Mouse (Mus musculus) CH12.LX (cell line): ENCODE measurements at regions not wholly inside any gene's neighbourhood (a gene's known extent, or its start where the extent isn't known, plus 50 kb on each side); places are given as distances from the start of the nearest gene placed in this dataset.

ENCODE experiments used
- DNase-seq: peaks from one replicate; pipeline ENCODE4 v3.0.0-alpha.2; 2013; ENCODE audit errors: extremely low read depth
- H3K27ac ChIP-seq: 2 replicates; pipeline ENCODE4 v1.5.1; 2012; ENCODE audit warnings: low read depth, mild to moderate bottlenecking, control low read depth, moderate library complexity; ENCODE audit not compliant: insufficient read depth
- H3K27me3 ChIP-seq: replicated peaks from 2 replicates; pipeline ENCODE3; 2012; ENCODE audit warnings: inconsistent platforms
- H3K36me3 ChIP-seq, 2 experiments: replicated peaks in 1 of 2; 2 replicates each; pipeline versions ENCODE3 to v1.6.1; 2012; ENCODE audit warnings: inconsistent platforms in 1 of 2, low read length in 1 of 2, mild to moderate bottlenecking in 1 of 2, mixed read lengths in 1 of 2, moderate library complexity in 1 of 2; ENCODE audit not compliant: control insufficient read depth in 1 of 2, insufficient read depth in 1 of 2
- H3K4me1 ChIP-seq, 2 experiments: 2 replicates each; pipeline ENCODE4 v1.6.1; 2012; ENCODE audit warnings: inconsistent platforms in 1 of 2, moderate library complexity in 1 of 2; ENCODE audit not compliant: insufficient read depth in 2 of 2, control insufficient read depth in 1 of 2
- H3K4me2 ChIP-seq: 2 replicates; pipeline ENCODE4 v1.6.1; 2012; ENCODE audit warnings: low read depth, mild to moderate bottlenecking, control low read depth; ENCODE audit not compliant: poor library complexity, insufficient read depth, severe bottlenecking
- H3K4me3 ChIP-seq, 3 experiments: fragments of 150-350 bp in 1 of 3; sonication (generic) in 1 of 3; replicated peaks in 1 of 3; 2 replicates each; pipeline versions ENCODE3 to v1.5.1; 2011 to 2012; ENCODE audit warnings: low read depth in 2 of 3, low read length in 2 of 3, mild to moderate bottlenecking in 2 of 3, moderate library complexity in 2 of 3, control low read depth in 1 of 3, improper control_type of control experiment in 1 of 3, inconsistent platforms in 1 of 3, mixed read lengths in 1 of 3; ENCODE audit not compliant: poor library complexity in 1 of 3
- H3K79me2 ChIP-seq: replicated peaks from 2 replicates; pipeline ENCODE4 v1.6.1; 2012; ENCODE audit warnings: mild to moderate bottlenecking, moderate library complexity; ENCODE audit not compliant: control insufficient read depth, poor library complexity, insufficient read depth, severe bottlenecking; ENCODE audit errors: extremely low read depth
- H3K9ac ChIP-seq: 2 replicates; pipeline ENCODE4 v1.6.1; 2012; ENCODE audit warnings: low read depth, mild to moderate bottlenecking, control low read depth, moderate library complexity; ENCODE audit not compliant: insufficient read depth
- H3K9me3 ChIP-seq: replicated peaks from 2 replicates; pipeline ENCODE3; 2012; ENCODE audit warnings: low read length, inconsistent platforms, mixed read lengths
- BHLHE40 ChIP-seq: IDR thresholded peaks from 2 replicates; pipeline ENCODE4 v1.6.1; 2011; ENCODE audit warnings: mild to moderate bottlenecking, low read depth, low read length, improper control_type of control experiment
- CHD1 ChIP-seq: IDR thresholded peaks from 2 replicates; pipeline ENCODE4 v1.6.1; 2012; ENCODE audit warnings: low read depth, low read length, improper control_type of control experiment, inconsistent platforms
- CTCF ChIP-seq, 2 experiments: IDR thresholded peaks in 1 of 2; conservative IDR thresholded peaks in 1 of 2; 2 replicates each; pipeline ENCODE4 v1.5.1; 2011 to 2012; ENCODE audit warnings: low read depth in 2 of 2, low read length in 2 of 2, improper control_type of control experiment in 1 of 2, inconsistent platforms in 1 of 2, mild to moderate bottlenecking in 1 of 2, moderate library complexity in 1 of 2
- ELF1 ChIP-seq: IDR thresholded peaks from 2 replicates; pipeline ENCODE4 v1.6.1; 2014; ENCODE audit warnings: low read depth, mild to moderate bottlenecking, inconsistent platforms, low read length, improper control_type of control experiment
- ETS1 ChIP-seq: conservative IDR thresholded peaks from 2 replicates; pipeline ENCODE4 v1.6.1; 2012; ENCODE audit warnings: low read depth, mild to moderate bottlenecking, inconsistent platforms, low read length, improper control_type of control experiment, moderate library complexity
- GABPA ChIP-seq: IDR thresholded peaks from 2 replicates; pipeline ENCODE4 v1.6.1; 2012; ENCODE audit warnings: low read depth, low read length, improper control_type of control experiment, inconsistent platforms; ENCODE audit not compliant: insufficient replicate concordance
- JUN ChIP-seq: IDR thresholded peaks from 2 replicates; pipeline ENCODE4 v1.6.1; 2011; ENCODE audit warnings: low read depth, mild to moderate bottlenecking, low read length, improper control_type of control experiment, moderate library complexity; ENCODE audit not compliant: insufficient read depth
- JUND ChIP-seq: conservative IDR thresholded peaks from 2 replicates; pipeline ENCODE4 v1.6.1; 2011; ENCODE audit warnings: low read depth, low read length, improper control_type of control experiment
- KAT2A ChIP-seq: IDR thresholded peaks from 2 replicates; pipeline ENCODE4 v1.6.1; 2012; ENCODE audit warnings: low read length, improper control_type of control experiment, inconsistent platforms; ENCODE audit not compliant: insufficient replicate concordance
- MAZ ChIP-seq: IDR thresholded peaks from 2 replicates; pipeline ENCODE4 v1.6.1; 2012; ENCODE audit warnings: low read depth, mild to moderate bottlenecking, inconsistent platforms, low read length, improper control_type of control experiment, moderate library complexity
- MEF2A ChIP-seq: IDR thresholded peaks from 2 replicates; pipeline ENCODE4 v1.6.1; 2014; ENCODE audit warnings: low read depth, mild to moderate bottlenecking, inconsistent platforms, low read length, improper control_type of control experiment, borderline replicate concordance
- MXI1 ChIP-seq: IDR thresholded peaks from 2 replicates; pipeline ENCODE4 v1.6.1; 2011; ENCODE audit warnings: mild to moderate bottlenecking, low read depth, low read length, improper control_type of control experiment
- MYC ChIP-seq: IDR thresholded peaks from 2 replicates; pipeline ENCODE4 v1.6.1; 2011; ENCODE audit warnings: low read depth, mild to moderate bottlenecking, improper control_type of control experiment, low read length
- NELFE ChIP-seq: IDR thresholded peaks from 2 replicates; pipeline ENCODE4 v1.6.1; 2011; ENCODE audit warnings: low read depth, low read length, improper control_type of control experiment
- PAX5 ChIP-seq: IDR thresholded peaks from 2 replicates; pipeline ENCODE4 v1.6.1; 2012; ENCODE audit warnings: low read length, inconsistent platforms, mixed read lengths
- POLR2AphosphoS2 ChIP-seq: IDR thresholded peaks from 2 replicates; pipeline ENCODE4 v1.6.1; 2011; ENCODE audit warnings: low read depth, low read length, improper control_type of control experiment
- RAD21 ChIP-seq: IDR thresholded peaks from 2 replicates; pipeline ENCODE4 v1.6.1; 2011; ENCODE audit warnings: low read depth, mild to moderate bottlenecking, low read length, improper control_type of control experiment, moderate library complexity
- RCOR1 ChIP-seq: conservative IDR thresholded peaks from 2 replicates; pipeline ENCODE4 v1.6.1; 2012; ENCODE audit warnings: low read depth, mild to moderate bottlenecking, inconsistent platforms, low read length, improper control_type of control experiment
- SIN3A ChIP-seq: IDR thresholded peaks from 2 replicates; pipeline ENCODE4 v1.6.1; 2012; ENCODE audit warnings: low read length, improper control_type of control experiment, inconsistent platforms
- SMC3 ChIP-seq: IDR thresholded peaks from 2 replicates; pipeline ENCODE4 v1.6.1; 2011; ENCODE audit warnings: low read depth, low read length, improper control_type of control experiment
- TBP ChIP-seq: conservative IDR thresholded peaks from 2 replicates; pipeline ENCODE4 v1.6.1; 2011; ENCODE audit warnings: low read depth, low read length, improper control_type of control experiment
- USF2 ChIP-seq: conservative IDR thresholded peaks from 2 replicates; pipeline ENCODE4 v1.6.1; 2011; ENCODE audit warnings: low read depth, low read length, improper control_type of control experiment
- ZC3H11A ChIP-seq: IDR thresholded peaks from 2 replicates; pipeline ENCODE4 v1.6.1; 2012; ENCODE audit warnings: low read depth, mild to moderate bottlenecking, inconsistent platforms, low read length, improper control_type of control experiment
- ZKSCAN1 ChIP-seq: IDR thresholded peaks from 2 replicates; pipeline ENCODE4 v1.6.1; 2012; ENCODE audit warnings: low read depth, inconsistent platforms, low read length, improper control_type of control experiment, borderline replicate concordance
- ZMIZ1 ChIP-seq: IDR thresholded peaks from 2 replicates; pipeline ENCODE4 v1.6.1; 2012; ENCODE audit warnings: low read depth, mild to moderate bottlenecking, inconsistent platforms, low read length, improper control_type of control experiment
- dilution Hi-C: fragments of 300-500 bp; cut with MboI; formaldehyde crosslinking; loops from 2 replicates; pipeline ENCODE4 v1.14.3; 2020; ENCODE audit warnings: low sequenced_read_pairs; ENCODE audit not compliant: extremely low pct_unique_long_range_greater_than_20kb, extremely low pct_ligation_motif_present
- in situ Hi-C: fragments of 300-500 bp; cut with MboI; formaldehyde crosslinking; loops from 3 replicates; pipeline ENCODE4 v1.14.3; 2019; ENCODE audit warnings: low sequenced_read_pairs, low pct_ligation_motif_present, low pct_unique_long_range_greater_than_20kb, mixed read lengths

DNA sequence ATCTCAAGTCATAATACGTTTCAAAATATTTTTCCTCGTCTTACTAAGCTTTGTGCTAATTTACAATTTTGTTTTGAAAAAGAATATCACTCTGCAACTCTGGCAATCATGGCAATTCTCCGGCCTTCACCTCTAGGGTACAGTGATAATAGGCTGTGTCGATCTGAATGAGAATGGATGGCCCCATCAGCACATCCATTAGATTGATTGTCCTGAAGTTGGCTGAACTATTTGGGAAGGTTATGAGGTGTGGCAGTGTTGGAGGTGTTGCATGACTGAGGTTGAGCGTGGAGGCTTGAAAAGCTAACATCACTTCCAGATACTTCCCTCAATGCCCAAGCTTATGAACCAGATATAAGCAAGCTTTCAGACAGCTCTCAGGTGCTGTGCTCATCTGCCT is 807.0 kb downstream of the Gbe1 start:
- Histone ChIP-seq H3K9me3 (peaks cover 26% of the 10 kb centered on the region), H3K4me1 (no peaks in the 10 kb centered on the region), H3K27me3 (no peaks in the 10 kb centered on the region), H3K9ac (no peak overlapping the region), H3K79me2 (no peaks in the 10 kb centered on the region), H3K27ac (no peak overlapping the region), H3K4me3 (no peak overlapping the region), H3K4me2 (no peak overlapping the region), H3K36me3 (no peaks in the 10 kb centered on the region)
- dilution Hi-C loops (no loop called here), in situ Hi-C loops (no loop called here)
- no peak for DNase-seq
- TF ChIP-seq SIN3A = no peak
- no peak for TF ChIP-seq RAD21
- TF ChIP-seq ZC3H11A = no peak
- no peak for TF ChIP-seq MEF2A
- TF ChIP-seq USF2 = no peak
- no peak for TF ChIP-seq SMC3
- no peak for TF ChIP-seq GABPA

DNA sequence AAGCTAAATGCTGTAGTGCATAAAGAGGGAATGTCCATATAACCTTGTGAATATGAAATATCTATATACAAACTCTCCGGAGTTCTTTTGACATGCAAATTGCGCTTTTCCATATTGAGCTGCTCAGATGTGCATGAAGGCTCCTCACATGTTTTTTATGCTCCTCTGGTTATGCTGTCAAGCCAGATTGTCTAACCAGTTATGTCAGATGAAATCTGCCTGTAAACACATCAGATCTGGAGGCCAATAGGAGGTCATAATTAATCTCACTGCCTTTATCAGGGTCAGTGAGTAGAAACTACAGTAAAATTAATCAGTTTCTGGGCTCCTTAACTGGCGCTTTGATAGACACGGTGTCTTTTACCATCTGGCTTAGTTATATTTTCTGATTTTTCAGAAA is 809.9 kb downstream of the Gbe1 start:
- no peak overlapping the region for H3K27ac ChIP-seq
- peaks cover 14% of the 10 kb centered on the region for H3K9me3 ChIP-seq
- H3K36me3 ChIP-seq = no peaks in the 10 kb centered on the region
- TF ChIP-seq ZMIZ1 = no peak
- TF ChIP-seq KAT2A = no peak
- no peak for TF ChIP-seq GABPA
- no peak for TF ChIP-seq ELF1
- no peak for TF ChIP-seq ETS1
- H3K9ac ChIP-seq = no peak overlapping the region
- in situ Hi-C loops (no loop called here), dilution Hi-C loops (no loop called here)
- H3K4me1 ChIP-seq = no peaks in the 10 kb centered on the region
- H3K4me3 ChIP-seq = no peak overlapping the region
- no peaks in the 10 kb centered on the region for H3K27me3 ChIP-seq
- H3K79me2 ChIP-seq = no peaks in the 10 kb centered on the region
- no peak for DNase-seq
- no peak overlapping the region for H3K4me2 ChIP-seq

DNA sequence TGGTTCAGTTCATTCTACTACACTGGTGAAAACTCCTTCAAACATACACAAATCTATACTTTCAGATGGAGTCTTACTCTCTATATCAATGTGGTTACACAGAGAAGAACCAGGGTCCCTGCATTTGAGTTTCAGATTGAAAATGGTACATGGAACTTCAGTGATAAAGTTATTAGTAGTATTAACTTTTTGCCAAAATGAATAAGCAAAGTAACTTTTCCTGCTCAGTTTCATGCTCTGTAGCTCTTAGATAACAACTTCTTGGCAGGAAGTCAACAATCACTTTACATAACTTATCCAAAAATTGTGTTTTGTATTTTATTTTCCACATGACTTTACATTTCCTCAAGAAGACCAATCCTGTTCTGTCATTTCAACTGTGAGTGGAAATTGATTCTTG is 819.1 kb downstream of the Gbe1 start:
- in situ Hi-C loops = no loop called here
- Histone ChIP-seq H3K4me1 (no peaks in the 10 kb centered on the region), H3K9ac (no peak overlapping the region), H3K27ac (no peak overlapping the region), H3K36me3 (no peaks in the 10 kb centered on the region), H3K27me3 (no peaks in the 10 kb centered on the region), H3K4me3 (no peak overlapping the region), H3K4me2 (no peak overlapping the region), H3K79me2 (no peaks in the 10 kb centered on the region), H3K9me3 (peaks cover 27% of the 10 kb centered on the region)
- TF ChIP-seq MEF2A (no peak), JUN (no peak), ZKSCAN1 (no peak), NELFE (no peak), BHLHE40 (no peak), CTCF (conservative IDR thresholded peaks at IDR 0.05 in 1 of 2, IDR thresholded peaks at IDR 0.05 in 1 of 2; ENCODE audit: low read depth in 2 of 2, low read length in 2 of 2) (no peak), PAX5 (no peak), ELF1 (no peak), JUND (no peak), CHD1 (no peak), RCOR1 (no peak), MYC (no peak), MAZ (no peak), MXI1 (no peak), POLR2AphosphoS2 (no peak), TBP (no peak)
- no peak for DNase-seq
- dilution Hi-C loops = no loop called here
